8 mouse cellular contexts compared by ENCODE assay signal in genomic region chr11:90306993-90307392, GRCm38 (mm10). TPM values are rescaled to one million over a fixed set of nuclear protein-coding genes. Genes with fewer than 3 reads are reported as not detected.
DNase-seq lines count a peak whose midpoint lies in the region; ATAC-seq and TF ChIP-seq lines count a peak whose summit lies in the region.

No protein-coding gene starts in this region.

- no peak overlapping the region for H3K4me3 ChIP-seq in heart, adult 2 months
- no peak overlapping the region for H3K4me3 ChIP-seq in heart, embryonic 10.5 days
- no peak overlapping the region for H3K4me3 ChIP-seq in bone marrow, adult 2 months (replicated peaks; ENCODE audit: control insufficient read depth, low read depth, low read length)
- no peak overlapping the region for H3K4me3 ChIP-seq in kidney, postnatal 0 days (replicated peaks; ENCODE audit: low read depth, low read length)

- peak; percentile 97 for TF ChIP-seq CTCF in heart, adult 2 months (IDR thresholded peaks at IDR 0.05)
- TF ChIP-seq CTCF in bone marrow, adult 2 months (IDR thresholded peaks at IDR 0.05; ENCODE audit: control insufficient read depth, insufficient read depth, low read length): peak; percentile 49; the same call in 1 of the 2 replicates
- TF ChIP-seq CTCF in kidney, postnatal 0 days (IDR thresholded peaks at IDR 0.05; ENCODE audit: low read depth): peak; percentile 85

- 37% methylated on average over 6 of the region's 6 CpGs for WGBS in heart, adult 2 months
- WGBS in heart, embryonic 10.5 days: 69% methylated on average over 6 of the region's 6 CpGs
- WGBS in bone marrow, adult 2 months: 23% methylated on average over 6 of the region's 6 CpGs
- WGBS in kidney, postnatal 0 days: 57% methylated on average over 6 of the region's 6 CpGs

- intact Hi-C loops in heart, adult 2 months (cut with DNase I): loop anchor here (2.0 kb wide), 2 partner anchors 124 to 316 kb away; no protein-coding TSS in a partner anchor

- no peak overlapping the region for H3K4me2 ChIP-seq in kidney, postnatal 0 days (ENCODE audit: low read length)

- H3K27me3 ChIP-seq in heart, adult 2 months (ENCODE audit: control insufficient read depth, insufficient read depth, low read length): no peaks in the 10 kb centered on the region
- H3K27me3 ChIP-seq in heart, embryonic 10.5 days (ENCODE audit: insufficient read depth, poor library complexity, severe bottlenecking): no peaks in the 10 kb centered on the region
- no peaks in the 10 kb centered on the region for H3K27me3 ChIP-seq in kidney, postnatal 0 days (ENCODE audit: insufficient read depth, low read length)

- H3K79me2 ChIP-seq in heart, adult 2 months (replicated peaks; ENCODE audit: control insufficient read depth, insufficient read depth, low read length): no peaks in the 10 kb centered on the region

- no peak for TF ChIP-seq POLR2A in heart, adult 2 months (IDR thresholded peaks at IDR 0.05; ENCODE audit: insufficient read depth, low read depth, low read length)
- no peak for TF ChIP-seq POLR2A in bone marrow, adult 2 months (IDR thresholded peaks at IDR 0.05; ENCODE audit: borderline replicate concordance, control insufficient read depth, low read depth, low read length)

- ATAC-seq in kidney, postnatal 0 days (replicated peaks; ENCODE audit: low FRiP score, low read depth): no peak
- peak; percentile 86 for ATAC-seq in megakaryocyte progenitor cell, adult 5-6 weeks (replicated peaks; ENCODE audit: poor library complexity)

- no peaks in the 10 kb centered on the region for H3K9me3 ChIP-seq in heart, embryonic 10.5 days
- H3K9me3 ChIP-seq in kidney, postnatal 0 days (replicated peaks; ENCODE audit: low read length): no peaks in the 10 kb centered on the region

- no peaks in the 10 kb centered on the region for H3K36me3 ChIP-seq in heart, adult 2 months (ENCODE audit: control insufficient read depth, insufficient read depth, low read length)
- H3K36me3 ChIP-seq in heart, embryonic 10.5 days: no peaks in the 10 kb centered on the region
- H3K36me3 ChIP-seq in kidney, postnatal 0 days (ENCODE audit: insufficient read depth, low read length): no peaks in the 10 kb centered on the region

- peak; percentile 49 to 66 for DNase-seq in heart, adult 2 months
- DNase-seq in heart, embryonic 10.5 days (ENCODE audit: low spot score): no peak
- peak; percentile 28 for DNase-seq in CD4-positive helper T cell, adult 2 months (ENCODE audit: low read depth, low spot score)
- peak; percentile 19 for DNase-seq in fibroblast of lung, adult 2 months (ENCODE audit: low read depth)
- peak; percentile 67 for DNase-seq in kidney, postnatal 0 days (ENCODE audit: low spot score)
- peak; percentile 4 for DNase-seq in thymus, postnatal 0 days (ENCODE audit: low spot score)

- TF ChIP-seq EP300 in heart, adult 2 months (IDR thresholded peaks at IDR 0.05; ENCODE audit: insufficient read depth, low read depth, low read length): 0 out of 2 replicates have a peak, but pooled peaks have one; percentile 41

- H3K27ac ChIP-seq in heart, adult 2 months: no peak overlapping the region
- no peak overlapping the region for H3K27ac ChIP-seq in heart, embryonic 10.5 days
- no peak overlapping the region for H3K27ac ChIP-seq in bone marrow, adult 2 months (ENCODE audit: control insufficient read depth, insufficient read depth, low read depth, low read length, poor library complexity)
- no peak overlapping the region for H3K27ac ChIP-seq in kidney, postnatal 0 days

- H3K9ac ChIP-seq in heart, adult 2 months (ENCODE audit: low read depth, low read length): no peak overlapping the region
- no peak overlapping the region for H3K9ac ChIP-seq in kidney, postnatal 0 days (ENCODE audit: low read depth, low read length)

- no peaks in the 10 kb centered on the region; the same call in 1 of the 2 replicates for H3K4me1 ChIP-seq in heart, adult 2 months (ENCODE audit: control insufficient read depth, insufficient read depth, low read length)
- no peaks in the 10 kb centered on the region for H3K4me1 ChIP-seq in heart, embryonic 10.5 days
- H3K4me1 ChIP-seq in bone marrow, adult 2 months (ENCODE audit: control insufficient read depth, insufficient read depth, low read length): no peaks in the 10 kb centered on the region
- H3K4me1 ChIP-seq in kidney, postnatal 0 days (replicated peaks; ENCODE audit: insufficient read depth, low read length): no peaks in the 10 kb centered on the region

RNA-seq across cellular contexts. Expression of gene Mmd, which starts 57.7 kb away (rescaled TPM):
- 10 to 100 TPM; 25.9 to 35.7 TPM for total RNA-seq in heart, adult 2 months (2021)
- polyA plus RNA-seq in heart, adult 2 months (2012; rRNA removed): 30.9 and 53.1 TPM in 2 replicates
- polyA plus RNA-seq in heart, embryonic 10.5 days (2016; fragmentation: Nextera tagmentation; extraction: Ambion mirVana): 75.3 and 121 TPM in 2 replicates
- 11.0 and 17.0 TPM in 2 replicates for polyA plus RNA-seq in bone marrow, adult 2 months (2011; ENCODE audit: insufficient read depth, insufficient read length, low replicate concordance, missing spikeins)
- 29.8 and 32.6 TPM in 2 replicates for polyA plus RNA-seq in kidney, postnatal 0 days (2015; fragmentation: Nextera tagmentation; extraction: Ambion mirVana)
- 19.0 and 20.5 TPM in 2 replicates for total RNA-seq in megakaryocyte progenitor cell, adult 5-6 weeks (2015)
- total RNA-seq in megakaryocyte progenitor cell, adult 5-6 weeks (2017): 16.0 and 17.7 TPM in 2 replicates
- polyA plus RNA-seq in thymus, postnatal 0 days (2015; fragmentation: Nextera tagmentation; extraction: Ambion mirVana): 18.3 and 19.2 TPM in 2 replicates
